Mouse (Mus musculus) testis, adult 2 months (tissue): ENCODE measurements around the gene Pan2.
"Not testable (repeated sequence)": the region's sequence is repeated elsewhere in the genome, so short reads cannot be mapped to it uniquely, and the experiment has no call there.

Source experiments
- CTCF ChIP-seq: fragments of 200-500 bp; IDR thresholded peaks from 2 replicates; pipeline ENCODE4 v1.5.1; 2012; ENCODE audit warnings: low read depth, mild to moderate bottlenecking, inconsistent platforms, low read length, moderate library complexity; ENCODE audit not compliant: control insufficient read depth, insufficient read depth, insufficient replicate concordance
- POLR2A ChIP-seq: fragments of 200-500 bp; IDR thresholded peaks from 2 replicates; pipeline ENCODE4 v1.6.1; 2012; ENCODE audit warnings: low read depth, mild to moderate bottlenecking, inconsistent platforms, low read length, moderate library complexity; ENCODE audit not compliant: control insufficient read depth

- TF ChIP-seq POLR2A, CTCF: not testable (repeated sequence)
Measured at GRCm38 (mm10) chr10:128275374-128275773, 27.8 kb upstream of the Pan2 start.
